14 mouse cellular contexts compared by ENCODE assay signal in genomic region chr10:37602936-37603335, GRCm38 (mm10).
A peak's percentile ranks its signal among the peaks of the same experiment; 100 is the strongest.
DNase-seq lines count a peak whose midpoint lies in the region; ATAC-seq and TF ChIP-seq lines count a peak whose summit lies in the region.
"Had no signal": no experiment of that assay in that cellular context is flagged by ENCODE, and none has a peak within 500 bp of the region (broad histone marks: within the 10 kb centered on the region; RNA-seq: fewer than 3 reads in every experiment).

No protein-coding gene starts in this region.

- H3K4me1 ChIP-seq in kidney, embryonic 16.5 days (ENCODE audit: insufficient read depth, low read length) = peaks cover 8% of the 10 kb centered on the region; the same call in 1 of the 2 replicates
- no peaks in the 10 kb centered on the region for H3K4me1 ChIP-seq in ES-E14 (ENCODE audit: control insufficient read depth in 2 of 2, insufficient read depth in 2 of 2, low read length in 2 of 2, poor library complexity in 1 of 2)

- peak; percentile 19; the same call in 1 of the 2 replicates for ATAC-seq in kidney, embryonic 16.5 days (ENCODE audit: low FRiP score, low TSS enrichment)
- ATAC-seq: liver, postnatal 0 days had no signal

- in situ Hi-C loops in ES-E14 (cut with MboI; ENCODE audit: low sequenced_read_pairs in 2 of 2, unreplicated experiment in 2 of 2) = no loop called here

- no peaks in the 10 kb centered on the region for H3K9me3 ChIP-seq in kidney, embryonic 16.5 days (ENCODE audit: low read length)
- H3K9me3 ChIP-seq in ES-E14 (ENCODE audit: control insufficient read depth, insufficient read depth, low read depth, low read length) = no peaks in the 10 kb centered on the region

- H3K36me3 ChIP-seq in kidney, embryonic 16.5 days (ENCODE audit: insufficient read depth, low read length) = no peaks in the 10 kb centered on the region
- no peaks in the 10 kb centered on the region for H3K36me3 ChIP-seq in ES-E14 (ENCODE audit: control insufficient read depth, insufficient read depth, low read length, poor library complexity, severe bottlenecking)

- H3K4me2 ChIP-seq in kidney, embryonic 16.5 days (replicated peaks; ENCODE audit: low read depth, low read length) = no peak overlapping the region

- WGBS in kidney, embryonic 16.5 days = 36% methylated on average over 2 of the region's 2 CpGs

- DNase-seq in adrenal gland, adult 2 months = peak; percentile 21
- no peak for DNase-seq in adrenal gland, adult 8-10 months
- no peak for DNase-seq in kidney, adult 11 months
- no peak for DNase-seq in ES-E14 (ENCODE audit: low read depth, low spot score)
- peak; percentile 44 for DNase-seq in fibroblast of lung, adult 2 months (ENCODE audit: low read depth)
- DNase-seq in cerebellum, adult 11-12 months = no peak
- DNase-seq in urinary bladder, adult 2 months (ENCODE audit: low spot score) = no peak
- DNase-seq: cerebellum, adult 9-10 months; gastrocnemius, postnatal 36 days; liver, postnatal 0 days; retina, postnatal 1 day; thymus, postnatal 25 days had no signal

- H3K27ac ChIP-seq in kidney, embryonic 16.5 days (ENCODE audit: low read length) = 0 out of 2 replicates have a peak overlapping the region, but pooled peaks have one; percentile 15
- no peak overlapping the region for H3K27ac ChIP-seq in ES-E14 (ENCODE audit: insufficient read depth, low read depth, low read length, poor library complexity, severe bottlenecking)

- no peaks in the 10 kb centered on the region for H3K27me3 ChIP-seq in kidney, embryonic 16.5 days (ENCODE audit: insufficient read depth, low read length)

- H3K4me3 ChIP-seq in kidney, embryonic 16.5 days (ENCODE audit: low read length) = no peak overlapping the region
- no peak overlapping the region for H3K4me3 ChIP-seq in ES-E14 (ENCODE audit: insufficient read depth in 1 of 2, low read depth in 1 of 2, low read length in 2 of 2, poor library complexity in 1 of 2, severe bottlenecking in 1 of 2)
- H3K4me3 ChIP-seq: erythroblast, embryonic 14.5 days had no signal

- no peak overlapping the region for H3K9ac ChIP-seq in kidney, embryonic 16.5 days (replicated peaks; ENCODE audit: low read length)
- H3K9ac ChIP-seq in ES-E14 (ENCODE audit: insufficient read depth, low read depth, low read length, poor library complexity, severe bottlenecking) = no peak overlapping the region
- H3K9ac ChIP-seq: liver, postnatal 0 days had no signal

TF ChIP-seq in ES-E14, 5 proteins besides CTCF, POLR2A, EP300 and RAD21:
- TF ChIP-seq MAFK (IDR thresholded peaks at IDR 0.05; ENCODE audit: insufficient read depth, low read depth, low read length) (peak; percentile 61; the same call in 1 of the 2 replicates), HCFC1 (IDR thresholded peaks at IDR 0.05; ENCODE audit: borderline replicate concordance, insufficient read depth, low read length) (no peak), CHD2 (IDR thresholded peaks at IDR 0.05; ENCODE audit: low read depth, low read length) (no peak), ZNF384 (IDR thresholded peaks at IDR 0.05; ENCODE audit: low read depth, low read length) (no peak)

Comparison
In these comparisons a context has a peak if more than half of its experiments do, and no peak if none do; other contexts are left out.
1. DNase-seq: peak in adrenal gland, adult 2 months (single experiment) and fibroblast of lung, adult 2 months (single experiment); none in adrenal gland, adult 8-10 months (single experiment), kidney, adult 11 months (single experiment), ES-E14 (single experiment), cerebellum, adult 11-12 months (single experiment) and urinary bladder, adult 2 months (single experiment).